Mouse (Mus musculus) left cerebral cortex, adult 11 months (tissue): Measurements from ENCODE around the gene Fam102b.
A peak's percentile ranks its signal among the peaks of the same experiment; 100 is the strongest.

Source experiments
- DNase-seq: peaks from one replicate; pipeline ENCODE4 v3.0.0; 2022; ENCODE audit warnings: low spot score

Gene Fam102b

GRCm38 (mm10) chr3:109027515-109027987 lies at the start of gene Fam102b:
Fam102b (minus strand) TSS chr3:109027607.
- peak; percentile 72 for DNase-seq

- DNase-seq: no peak
Measured at GRCm38 (mm10) chr3:109062989-109063388, 35.6 kb upstream of the Fam102b start.

DNA sequence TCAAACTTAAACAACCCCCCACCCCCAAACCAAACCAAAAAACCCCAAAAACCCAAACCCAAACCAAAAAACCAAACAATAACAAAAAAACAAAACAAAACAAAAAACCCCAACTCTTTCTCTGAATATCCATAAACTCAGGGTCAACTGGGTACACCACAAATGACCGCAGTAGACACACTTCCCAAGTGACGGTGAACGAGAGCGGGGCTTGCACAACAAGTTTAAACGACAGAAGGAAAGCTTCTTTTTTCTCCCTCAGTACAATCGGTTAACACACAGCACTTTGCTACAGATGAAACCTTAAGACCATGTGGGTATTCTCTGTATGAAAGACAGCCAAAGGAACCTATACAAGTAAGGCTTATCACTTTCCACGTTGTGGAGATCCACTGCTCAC lies 35.0 kb upstream of the Fam102b start:
- no peak for DNase-seq

DNA sequence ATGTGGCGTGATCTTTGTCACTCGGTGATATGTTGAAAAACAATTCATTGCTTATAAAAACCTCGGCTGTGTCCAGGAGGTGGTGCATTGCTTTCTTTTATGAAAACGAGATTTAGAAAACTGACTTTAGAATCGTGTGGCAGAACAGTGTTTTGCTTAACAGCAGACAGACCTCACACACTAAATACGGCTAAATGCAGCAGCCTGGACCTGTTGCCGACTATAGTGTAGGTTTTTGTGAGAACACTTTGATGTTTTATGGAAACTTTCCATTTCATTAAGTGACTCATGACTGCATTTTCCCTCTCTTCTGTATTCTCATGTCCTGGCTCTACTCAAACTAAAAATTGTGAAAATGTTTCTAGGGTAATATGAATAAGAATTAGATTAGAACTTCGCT lies 32.5 kb upstream of the Fam102b start:
- DNase-seq: no peak

- DNase-seq: no peak
Measured at GRCm38 (mm10) chr3:109051946-109052331, 24.5 kb upstream of the Fam102b start.

DNA sequence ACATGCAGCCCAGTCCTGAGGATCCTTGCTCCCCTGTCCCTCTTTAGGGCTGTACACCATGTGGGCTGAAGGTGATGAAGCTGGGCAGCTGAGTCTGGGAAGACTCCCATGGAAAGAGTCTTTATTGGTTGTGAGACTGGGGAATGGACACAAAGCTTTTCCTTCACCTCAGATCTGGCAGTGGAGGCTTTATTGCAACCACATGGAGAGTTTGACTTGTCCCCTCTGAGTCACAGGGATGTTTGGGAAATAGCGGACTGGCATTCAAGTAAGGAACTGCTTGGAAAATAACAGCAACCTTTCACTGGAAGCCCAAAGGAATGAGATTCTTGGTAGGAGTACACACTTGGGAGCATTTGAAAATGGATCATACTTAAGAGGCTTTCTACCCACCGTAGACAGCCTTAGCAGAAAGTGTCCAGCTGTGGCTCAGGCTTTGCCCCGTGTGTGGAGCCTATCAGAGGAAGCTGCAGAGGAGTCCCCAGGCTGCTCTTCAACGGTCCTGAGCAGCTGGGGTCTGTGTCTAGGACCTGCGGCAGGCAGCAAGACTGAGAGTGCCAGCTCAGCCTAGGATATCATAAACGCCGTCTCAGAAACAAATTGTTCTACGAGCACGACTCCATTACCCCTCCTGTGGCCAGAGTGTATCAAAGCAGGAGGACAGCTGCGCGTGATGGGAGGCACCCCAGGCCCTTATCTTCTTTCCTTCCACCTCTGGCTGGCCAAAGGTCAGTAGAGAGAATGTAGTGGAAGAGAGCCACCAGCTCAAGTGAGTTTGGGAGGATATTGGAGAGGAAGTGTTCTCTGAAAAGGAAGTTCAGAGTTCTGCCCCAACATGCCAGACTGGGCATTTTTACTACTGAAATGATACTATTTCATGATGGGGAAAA lies 23.9 kb upstream of the Fam102b start:
- no peak for DNase-seq

DNA sequence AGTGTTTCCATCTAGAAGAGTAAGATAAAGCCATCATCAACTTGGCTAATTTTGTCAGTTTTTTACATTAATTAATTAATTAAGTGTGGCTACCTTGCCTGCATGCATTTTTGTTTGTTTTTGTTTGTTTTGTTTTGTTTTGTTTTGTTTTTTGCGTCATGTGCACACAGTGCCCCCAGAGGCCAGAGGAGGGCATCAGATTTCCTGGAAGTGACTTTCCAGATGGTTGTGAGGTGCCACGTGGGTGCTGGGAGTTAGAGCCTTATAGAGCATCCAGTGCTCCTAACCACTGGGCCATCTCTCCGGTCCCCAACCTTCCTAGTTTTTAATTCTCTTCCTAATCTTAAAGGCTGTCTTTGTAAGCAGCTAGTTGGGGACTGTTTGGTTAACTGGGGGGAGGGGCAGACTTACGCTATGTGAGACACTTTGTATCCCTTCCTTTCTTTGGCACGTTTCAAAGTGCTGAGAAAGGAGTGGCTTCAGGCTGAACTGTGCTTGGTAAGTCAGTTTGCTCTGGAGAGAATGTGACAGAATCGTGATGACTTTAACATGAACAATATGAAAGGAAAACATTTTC lies 20.4 kb upstream of the Fam102b start:
- DNase-seq: no peak

- DNase-seq: no peak
Measured at GRCm38 (mm10) chr3:109046428-109046827, 19.0 kb upstream of the Fam102b start.

- DNase-seq: no peak
Measured at GRCm38 (mm10) chr3:109043395-109043794, 16.0 kb upstream of the Fam102b start.

DNA sequence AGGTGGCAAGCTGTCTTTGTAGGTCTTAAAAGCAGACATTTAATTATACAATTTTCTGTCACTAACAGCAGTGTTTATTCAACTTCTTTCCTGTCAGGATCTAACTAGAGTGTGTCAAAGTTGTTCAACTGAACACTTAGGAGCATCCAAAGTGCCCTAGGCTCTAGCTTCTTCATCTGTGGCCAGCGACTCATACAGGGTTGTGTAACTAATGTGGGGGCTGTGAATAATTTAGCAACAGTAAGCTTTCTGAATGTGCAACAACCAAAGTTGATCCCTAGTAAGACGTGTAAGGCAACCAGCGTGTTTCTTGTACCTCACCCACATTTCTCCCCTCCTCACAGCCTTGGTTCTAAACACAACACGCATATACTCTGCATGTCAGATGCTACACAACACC lies 13.5 kb upstream of the Fam102b start:
- no peak for DNase-seq

DNA sequence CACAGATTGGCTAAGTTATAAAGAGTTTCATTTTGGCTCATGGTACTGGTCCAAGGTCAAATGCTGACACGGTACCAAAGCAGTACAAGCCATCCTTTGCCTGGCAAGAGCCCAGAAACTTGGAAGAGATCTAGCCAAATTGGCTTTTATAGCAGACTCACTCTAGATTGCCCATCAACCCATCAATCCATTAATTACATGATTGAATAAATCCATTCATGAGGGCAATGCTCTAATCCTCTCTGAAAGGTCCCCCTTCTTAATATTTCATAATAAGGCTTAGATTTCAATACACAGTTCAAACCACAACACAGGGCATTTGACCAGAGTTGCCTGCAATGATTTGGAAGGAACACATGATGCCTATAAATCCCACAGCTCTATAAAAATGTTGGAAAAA lies 7.0 kb upstream of the Fam102b start:
- no peak for DNase-seq

GRCm38 (mm10) chr3:109032306-109032705 lies 4.9 kb upstream of the Fam102b start:
- DNase-seq: no peak

DNA sequence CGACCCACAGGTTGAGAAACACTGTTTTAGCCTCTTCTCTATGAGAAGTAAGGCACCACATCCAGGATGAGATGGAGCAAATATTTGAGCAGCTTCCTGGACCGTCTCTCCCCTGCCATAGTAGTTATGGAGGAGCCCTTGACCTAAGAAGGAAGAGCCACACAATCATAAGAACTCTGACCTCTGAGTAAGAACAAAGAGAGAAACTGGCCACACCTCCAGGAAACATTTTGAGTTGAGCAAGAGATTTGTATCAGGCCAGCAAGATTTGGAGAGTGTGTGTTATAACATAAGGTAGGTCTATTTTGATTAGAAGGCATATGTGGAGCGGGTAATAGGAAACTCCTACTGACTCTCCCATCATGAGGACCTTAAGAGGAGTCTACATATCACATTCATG lies 4.2 kb upstream of the Fam102b start:
- DNase-seq: no peak

- DNase-seq: no peak
Measured at GRCm38 (mm10) chr3:109030817-109031216, 3.4 kb upstream of the Fam102b start.

DNA sequence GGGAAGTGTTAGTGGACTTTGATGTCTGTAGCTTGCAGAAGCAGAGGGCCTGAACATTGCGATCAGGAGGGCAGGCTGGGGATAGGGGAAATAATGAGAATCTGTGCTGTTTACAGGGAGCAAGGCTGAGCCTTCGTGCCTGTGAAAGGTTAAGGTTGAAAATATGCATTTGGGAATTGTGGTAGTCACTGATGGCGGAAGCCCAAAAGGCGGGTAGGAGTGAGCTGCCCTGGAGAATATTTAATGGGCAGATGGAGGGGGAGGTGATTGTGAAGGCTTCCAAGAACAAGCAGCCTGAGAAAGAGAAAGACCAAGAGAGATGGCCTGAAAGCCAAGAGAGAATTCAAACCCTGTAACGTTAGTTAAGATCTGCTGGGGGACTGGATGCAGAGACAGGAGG lies 2.3 kb upstream of the Fam102b start:
- DNase-seq: no peak

DNA sequence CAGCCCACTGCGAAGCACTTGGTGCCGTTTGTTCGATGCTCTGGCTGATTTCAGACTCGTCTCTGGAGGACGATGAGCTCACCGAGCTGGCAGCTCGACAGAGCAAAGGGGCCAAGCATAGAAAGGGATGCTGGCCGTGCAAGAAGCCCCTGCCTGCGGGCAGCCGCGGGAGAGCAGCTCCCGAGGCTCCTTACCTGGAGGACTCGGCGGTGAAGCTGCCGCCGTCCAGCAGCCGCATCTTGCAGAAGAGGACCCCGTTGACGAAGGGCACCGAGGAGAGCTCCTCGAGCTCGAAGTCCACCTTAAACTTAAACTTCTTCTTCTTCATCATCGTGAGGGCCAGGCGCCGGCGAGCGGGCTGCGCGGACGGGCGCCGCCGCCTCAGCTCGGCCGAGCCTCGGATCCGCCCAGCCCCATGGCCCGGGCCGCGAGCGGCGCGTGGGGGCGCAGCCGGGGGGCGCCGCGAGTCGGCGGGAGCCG lies 376 bp downstream of the Fam102b start:
- DNase-seq: no peak

- DNase-seq: no peak
Measured at GRCm38 (mm10) chr3:109026462-109026990, 881 bp downstream of the Fam102b start.

- peak; percentile 53 for DNase-seq
Measured at GRCm38 (mm10) chr3:109025579-109025978, 1.8 kb downstream of the Fam102b start.

DNA sequence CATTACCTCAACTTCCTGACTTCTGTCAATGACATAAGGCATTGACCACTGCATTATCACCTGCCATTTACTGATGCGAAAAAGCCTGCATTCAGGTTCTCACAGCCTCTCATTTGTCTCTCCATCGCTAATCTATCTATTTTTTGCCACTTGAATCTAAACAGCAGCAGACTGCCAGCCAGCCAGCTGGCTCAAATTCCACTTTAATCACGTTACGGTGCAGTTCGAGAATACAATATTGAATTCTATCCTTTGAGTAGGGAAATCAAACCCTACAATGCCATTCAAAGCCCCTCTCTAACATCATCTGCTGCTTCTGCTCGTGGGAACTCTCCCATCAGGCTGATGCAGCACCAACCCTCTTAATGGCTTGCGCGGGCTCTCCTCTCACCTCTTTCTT lies 4.3 kb downstream of the Fam102b start:
- DNase-seq: no peak

DNA sequence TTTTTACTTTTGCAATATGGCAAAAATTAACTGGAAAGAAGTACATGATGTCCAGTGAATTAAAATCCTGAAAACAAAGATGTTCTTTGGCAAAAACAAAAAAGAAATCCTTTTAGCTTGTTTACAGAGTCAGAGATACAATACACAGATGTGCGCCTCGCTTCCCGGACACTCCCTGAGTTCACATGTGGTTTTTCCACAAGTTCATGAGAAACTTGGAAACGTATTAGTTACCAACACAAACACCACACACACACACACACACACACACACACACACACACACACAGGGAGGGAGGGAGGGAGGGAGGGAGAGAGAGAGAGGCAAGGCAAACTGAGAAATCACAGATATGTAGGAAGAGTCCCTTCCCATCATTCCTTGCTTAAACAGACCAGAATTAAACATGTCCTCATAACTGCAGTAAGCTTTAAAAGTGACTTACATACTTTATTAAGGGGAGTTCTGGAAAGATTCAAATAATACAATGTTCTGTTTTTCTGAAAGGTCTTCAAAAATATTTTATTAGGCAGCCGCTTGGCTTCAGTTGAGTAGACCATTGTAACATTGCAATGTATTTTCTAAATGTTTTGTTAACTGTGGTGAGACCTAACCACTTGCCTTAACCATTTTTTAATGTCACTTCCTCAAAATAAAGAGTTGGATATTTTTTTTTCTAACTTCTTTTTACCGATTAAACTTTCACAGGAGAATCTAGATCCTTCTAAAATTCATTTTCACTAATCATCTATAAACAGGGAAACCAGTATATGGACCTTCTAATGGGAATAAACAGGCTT lies 5.5 kb downstream of the Fam102b start:
- no peak for DNase-seq

DNA sequence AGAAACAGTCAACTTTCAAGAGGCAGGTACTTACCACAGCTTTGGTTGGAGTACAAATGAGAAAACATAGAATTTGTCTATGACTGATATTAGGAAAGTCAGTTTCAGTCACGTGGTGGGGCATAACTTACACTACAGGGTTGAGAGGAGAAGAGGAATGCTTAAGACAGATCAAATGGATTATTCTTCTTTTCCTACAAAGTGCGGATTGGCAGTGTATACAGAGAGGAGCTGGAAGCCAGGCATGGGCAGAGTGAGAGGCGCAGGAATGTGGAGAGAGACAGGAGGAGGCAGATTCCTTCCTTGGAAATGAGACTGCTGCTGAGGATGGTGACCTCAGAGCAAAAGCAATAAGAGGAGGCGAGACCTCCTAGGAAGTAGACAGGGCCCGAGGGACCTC lies 9.1 kb downstream of the Fam102b start:
- DNase-seq: no peak

DNA sequence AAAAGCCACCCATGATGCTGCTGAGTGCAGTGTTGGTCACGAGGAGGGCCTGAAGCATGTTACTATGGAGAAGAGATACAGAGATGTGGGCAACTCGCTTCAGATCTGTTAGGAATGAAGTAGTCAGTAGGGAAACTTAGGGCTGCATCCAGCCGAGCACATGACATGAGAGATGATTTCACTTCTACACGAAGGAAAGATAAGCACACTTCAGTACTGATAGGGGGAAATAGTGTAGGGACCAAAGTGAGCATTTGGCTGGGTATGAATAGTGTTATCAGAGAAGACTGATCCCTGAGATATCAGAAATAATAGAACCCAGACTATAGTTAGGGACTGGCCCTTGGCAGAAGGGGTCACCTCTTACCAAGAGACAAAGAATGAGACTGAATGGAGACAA lies 14.8 kb downstream of the Fam102b start:
- no peak for DNase-seq
